Mouse (Mus musculus): ENCODE data around the gene Ncbp1. TPM values are rescaled to one million over a fixed set of nuclear protein-coding genes. Genes with fewer than 3 reads are reported as not detected.
A peak's percentile ranks its signal among the peaks of the same experiment; 100 is the strongest.

Ncbp1 gene
- polyA plus RNA-seq, 1 experiment from 2014 or later: 37.4 TPM

DNA sequence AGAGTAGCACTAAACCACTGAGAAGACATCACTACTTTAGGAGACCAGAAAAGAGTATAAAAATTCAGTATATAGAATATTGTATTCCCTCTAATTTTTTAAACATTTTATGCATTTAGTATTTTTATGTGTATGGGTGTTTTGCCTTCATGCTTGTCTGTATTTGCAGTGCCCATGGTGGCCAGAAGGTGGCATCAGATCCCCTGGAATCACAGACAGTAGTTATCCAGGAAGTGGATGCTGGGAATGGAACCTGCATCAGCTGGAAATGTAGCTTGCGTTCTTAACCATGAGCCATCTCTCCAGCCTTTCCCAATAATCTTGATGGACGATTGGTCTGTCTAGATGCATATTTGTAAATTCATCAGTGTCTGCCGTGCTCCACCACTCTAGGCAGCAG lies 8.2 kb upstream of the Ncbp1 start:
- H3K4me1 ChIP-seq (replicated peaks): no peaks in the 10 kb centered on the region
- no peak overlapping the region for H3K4me2 ChIP-seq
- no peaks in the 10 kb centered on the region for H3K27me3 ChIP-seq
- ATAC-seq (replicated peaks; ENCODE audit: insufficient number of reproducible peaks, insufficient read depth, low FRiP score, low read depth): no peak
- peaks cover 65% of the 10 kb centered on the region for H3K36me3 ChIP-seq
- no peak overlapping the region for H3K4me3 ChIP-seq
- WGBS: 79% methylated on average over 3 of the region's 3 CpGs
- H3K27ac ChIP-seq: no peak overlapping the region
- no peaks in the 10 kb centered on the region for H3K9me3 ChIP-seq (replicated peaks)
- no peak overlapping the region for H3K9ac ChIP-seq

GRCm38 (mm10) chr4:46131791-46132190 lies 6.6 kb upstream of the Ncbp1 start:
- Histone ChIP-seq H3K27ac (no peak overlapping the region), H3K4me1 (replicated peaks) (no peaks in the 10 kb centered on the region; the same call in 1 of the 2 replicates), H3K4me2 (no peak overlapping the region), H3K9ac (no peak overlapping the region), H3K9me3 (replicated peaks) (no peaks in the 10 kb centered on the region), H3K27me3 (no peaks in the 10 kb centered on the region), H3K36me3 (peaks cover 58% of the 10 kb centered on the region), H3K4me3 (no peak overlapping the region)
- WGBS: 86% methylated on average over 6 of the region's 6 CpGs
- ATAC-seq (replicated peaks; ENCODE audit: insufficient number of reproducible peaks, insufficient read depth, low FRiP score, low read depth): no peak

GRCm38 (mm10) chr4:46137629-46138286 lies 655 bp upstream of the Ncbp1 start:
- peaks cover 25% of the 10 kb centered on the region for H3K36me3 ChIP-seq
- no peaks in the 10 kb centered on the region for H3K9me3 ChIP-seq (replicated peaks)
- WGBS: 5% methylated on average over 17 of the region's 17 CpGs
- no peaks in the 10 kb centered on the region for H3K27me3 ChIP-seq
- peak overlapping the region; percentile 93 for H3K9ac ChIP-seq
- peaks cover 21% of the 10 kb centered on the region for H3K4me1 ChIP-seq (replicated peaks)
- peak overlapping the region; percentile 98 for H3K27ac ChIP-seq
- ATAC-seq (replicated peaks; ENCODE audit: insufficient number of reproducible peaks, insufficient read depth, low FRiP score, low read depth): peak; percentile 73
- H3K4me2 ChIP-seq: peak overlapping the region; percentile 85
- peak overlapping the region; percentile 90 for H3K4me3 ChIP-seq

- no peak for ATAC-seq (replicated peaks; ENCODE audit: insufficient number of reproducible peaks, insufficient read depth, low FRiP score, low read depth)
- no peaks in the 10 kb centered on the region for H3K9me3 ChIP-seq (replicated peaks)
- H3K4me2 ChIP-seq: no peak overlapping the region
- H3K4me1 ChIP-seq (replicated peaks): peaks cover 12% of the 10 kb centered on the region
- H3K36me3 ChIP-seq: peaks cover 21% of the 10 kb centered on the region
- H3K4me3 ChIP-seq: no peak overlapping the region
- no peak overlapping the region for H3K9ac ChIP-seq
- 73% methylated on average over 3 of the region's 3 CpGs for WGBS
- no peaks in the 10 kb centered on the region for H3K27me3 ChIP-seq
- H3K27ac ChIP-seq: no peak overlapping the region
Observed at GRCm38 (mm10) chr4:46144323-46144722, 5.9 kb downstream of the Ncbp1 start.

GRCm38 (mm10) chr4:46146881-46147280 lies 8.5 kb downstream of the Ncbp1 start:
- H3K9me3 ChIP-seq (replicated peaks): no peaks in the 10 kb centered on the region
- H3K27ac ChIP-seq: no peak overlapping the region
- H3K4me1 ChIP-seq (replicated peaks): no peaks in the 10 kb centered on the region
- no peak for ATAC-seq (replicated peaks; ENCODE audit: insufficient number of reproducible peaks, insufficient read depth, low FRiP score, low read depth)
- H3K4me2 ChIP-seq: no peak overlapping the region
- H3K4me3 ChIP-seq: no peak overlapping the region
- 92% methylated on average over 1 of the region's 1 CpGs for WGBS
- H3K9ac ChIP-seq: no peak overlapping the region
- no peaks in the 10 kb centered on the region for H3K27me3 ChIP-seq
- H3K36me3 ChIP-seq: peaks cover 44% of the 10 kb centered on the region

DNA sequence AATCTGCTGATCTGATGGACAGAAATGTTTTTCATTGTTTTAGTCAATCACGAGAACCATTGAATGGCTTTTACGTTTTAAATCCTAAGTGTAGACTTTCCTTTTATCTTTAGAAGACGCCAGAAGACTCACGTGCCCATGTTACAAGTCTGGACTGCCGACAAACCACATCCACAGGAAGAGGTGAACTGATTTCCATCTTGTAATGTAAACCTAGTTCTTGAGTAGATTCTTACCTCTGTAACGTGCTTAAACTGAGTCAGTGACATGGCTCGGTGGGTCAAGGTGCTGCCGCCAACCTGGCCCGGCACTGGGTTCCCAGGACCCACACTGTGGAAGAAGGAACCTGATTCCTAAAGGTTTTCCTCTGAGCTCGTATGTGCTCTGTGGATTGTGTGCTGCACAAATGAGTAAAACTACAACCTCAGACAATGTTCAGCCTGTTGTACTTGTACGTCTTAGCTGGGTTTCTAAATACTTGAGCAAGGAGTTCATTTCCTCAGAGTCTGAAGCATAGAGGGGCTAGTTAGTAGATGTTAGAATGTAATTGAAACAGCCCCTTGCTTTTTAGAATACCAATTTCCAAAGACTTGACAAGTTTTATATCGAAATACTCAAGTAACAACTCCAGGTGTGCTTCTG lies 13.6 kb downstream of the Ncbp1 start:
- Histone ChIP-seq H3K36me3 (peaks cover 87% of the 10 kb centered on the region), H3K9ac (no peak overlapping the region)
- 90% methylated on average over 12 of the region's 12 CpGs for WGBS

GRCm38 (mm10) chr4:46164027-46164426 lies 25.6 kb downstream of the Ncbp1 start:
- Histone ChIP-seq H3K9ac (no peak overlapping the region), H3K4me1 (replicated peaks) (no peaks in the 10 kb centered on the region), H3K4me3 (no peak overlapping the region), H3K9me3 (replicated peaks) (no peaks in the 10 kb centered on the region), H3K27me3 (no peaks in the 10 kb centered on the region), H3K36me3 (peaks cover 80% of the 10 kb centered on the region), H3K27ac (no peak overlapping the region), H3K4me2 (no peak overlapping the region)
- WGBS: 76% methylated on average over 2 of the region's 2 CpGs
- no peak for ATAC-seq (replicated peaks; ENCODE audit: insufficient number of reproducible peaks, insufficient read depth, low FRiP score, low read depth)

More for the DNA sequence above, 13.6 kb downstream of the Ncbp1 start:
- Histone ChIP-seq H3K4me2 (no peak overlapping the region), H3K27me3 (no peaks in the 10 kb centered on the region), H3K9me3 (replicated peaks) (no peaks in the 10 kb centered on the region), H3K4me1 (replicated peaks) (no peaks in the 10 kb centered on the region), H3K4me3 (no peak overlapping the region), H3K27ac (no peak overlapping the region)
- no peak for ATAC-seq (replicated peaks; ENCODE audit: insufficient number of reproducible peaks, insufficient read depth, low FRiP score, low read depth)

DNA sequence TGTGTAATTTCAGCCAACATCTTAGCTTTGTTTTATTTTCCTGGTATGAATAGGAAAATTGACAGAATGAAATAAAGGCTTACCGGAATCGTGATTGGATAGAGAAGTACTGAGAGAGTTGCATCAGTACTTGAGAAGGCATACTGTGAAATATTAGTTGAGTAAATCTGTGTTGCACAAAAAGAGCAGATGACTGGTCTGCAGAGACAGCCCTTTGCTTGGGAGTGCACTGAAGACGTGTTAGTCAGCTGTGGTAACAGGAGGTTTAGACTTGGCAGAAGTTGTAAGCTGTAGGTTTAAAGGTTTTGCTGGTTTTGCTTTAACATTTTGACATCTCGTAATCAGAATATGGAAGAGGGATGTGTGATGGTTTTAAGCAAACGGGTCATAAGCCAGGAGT lies 27.4 kb downstream of the Ncbp1 start:
- no peaks in the 10 kb centered on the region for H3K4me1 ChIP-seq (replicated peaks)
- no peak overlapping the region for H3K9ac ChIP-seq
- H3K36me3 ChIP-seq: peaks cover 83% of the 10 kb centered on the region
- no peaks in the 10 kb centered on the region for H3K27me3 ChIP-seq
- H3K4me2 ChIP-seq: no peak overlapping the region
- no peak overlapping the region for H3K27ac ChIP-seq
- WGBS: 90% methylated on average over 5 of the region's 5 CpGs
- no peak for ATAC-seq (replicated peaks; ENCODE audit: insufficient number of reproducible peaks, insufficient read depth, low FRiP score, low read depth)
- no peak overlapping the region for H3K4me3 ChIP-seq
- no peaks in the 10 kb centered on the region for H3K9me3 ChIP-seq (replicated peaks)

- peaks cover 92% of the 10 kb centered on the region for H3K36me3 ChIP-seq
Observed at GRCm38 (mm10) chr4:46171761-46172160, 33.3 kb downstream of the Ncbp1 start.

GRCm38 (mm10) chr4:46176313-46176712 lies 37.9 kb downstream of the Ncbp1 start:
- Histone ChIP-seq H3K4me3 (no peak overlapping the region), H3K27ac (no peak overlapping the region), H3K36me3 (peaks cover 64% of the 10 kb centered on the region), H3K9me3 (replicated peaks) (no peaks in the 10 kb centered on the region), H3K9ac (no peak overlapping the region), H3K27me3 (no peaks in the 10 kb centered on the region), H3K4me2 (no peak overlapping the region), H3K4me1 (replicated peaks) (no peaks in the 10 kb centered on the region)
- ATAC-seq (replicated peaks; ENCODE audit: insufficient number of reproducible peaks, insufficient read depth, low FRiP score, low read depth): no peak
- 78% methylated on average over 4 of the region's 4 CpGs for WGBS

More at GRCm38 (mm10) chr4:46171761-46172160, 33.3 kb downstream of the Ncbp1 start:
- Histone ChIP-seq H3K27ac (no peak overlapping the region), H3K4me2 (no peak overlapping the region), H3K9ac (no peak overlapping the region), H3K27me3 (no peaks in the 10 kb centered on the region), H3K4me3 (no peak overlapping the region), H3K4me1 (replicated peaks) (no peaks in the 10 kb centered on the region), H3K9me3 (replicated peaks) (no peaks in the 10 kb centered on the region)
- WGBS: 63% methylated on average over 7 of the region's 7 CpGs
- ATAC-seq (replicated peaks; ENCODE audit: insufficient number of reproducible peaks, insufficient read depth, low FRiP score, low read depth): no peak

DNA sequence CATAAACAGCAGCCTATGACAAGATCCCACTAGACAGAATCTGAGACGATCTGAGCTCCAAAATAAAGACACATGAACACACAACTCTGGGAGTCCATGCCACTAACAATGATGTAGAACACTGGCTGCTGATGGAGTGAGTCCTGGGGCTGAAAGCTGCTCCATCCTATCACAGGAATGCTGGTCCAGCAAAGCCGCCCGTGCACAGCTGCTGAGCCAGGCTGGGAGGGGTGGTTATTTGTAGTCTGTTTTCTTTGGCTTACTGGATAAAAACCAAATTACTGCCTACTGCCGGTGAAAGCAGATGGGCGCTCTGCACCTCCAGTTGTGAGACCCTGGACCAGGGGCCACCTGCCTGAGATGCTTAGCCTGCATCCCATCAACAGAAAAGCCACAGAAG lies 38.6 kb downstream of the Ncbp1 start:
- Histone ChIP-seq H3K9me3 (replicated peaks) (no peaks in the 10 kb centered on the region), H3K27ac (no peak overlapping the region), H3K9ac (no peak overlapping the region), H3K27me3 (no peaks in the 10 kb centered on the region), H3K36me3 (peaks cover 64% of the 10 kb centered on the region), H3K4me1 (replicated peaks) (no peaks in the 10 kb centered on the region), H3K4me2 (no peak overlapping the region), H3K4me3 (no peak overlapping the region)
- WGBS: 62% methylated on average over 5 of the region's 5 CpGs
- no peak for ATAC-seq (replicated peaks; ENCODE audit: insufficient number of reproducible peaks, insufficient read depth, low FRiP score, low read depth)

DNA sequence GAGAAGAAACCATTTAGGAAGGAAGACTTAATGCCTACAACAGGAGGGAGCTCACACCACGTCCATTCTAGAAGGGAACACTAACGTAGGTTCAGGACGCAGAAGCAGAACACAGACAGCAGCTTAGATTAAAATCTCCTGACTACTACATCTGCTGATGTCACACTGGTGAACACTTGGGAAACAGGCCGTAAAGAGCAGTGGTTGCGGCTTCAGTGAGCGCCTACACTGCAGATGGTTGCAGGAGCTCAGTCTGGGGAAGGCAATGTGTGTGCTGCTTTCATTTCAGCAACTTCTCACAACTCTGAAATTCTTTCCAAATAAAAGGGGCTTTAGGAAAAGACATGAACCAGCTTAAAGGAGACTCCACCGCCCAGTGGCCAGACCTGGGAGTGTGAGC lies 39.1 kb downstream of the Ncbp1 start:
- Histone ChIP-seq H3K27ac (no peak overlapping the region), H3K9ac (no peak overlapping the region), H3K4me3 (no peak overlapping the region), H3K4me1 (replicated peaks) (no peaks in the 10 kb centered on the region), H3K4me2 (no peak overlapping the region), H3K36me3 (peaks cover 64% of the 10 kb centered on the region), H3K27me3 (no peaks in the 10 kb centered on the region), H3K9me3 (replicated peaks) (no peaks in the 10 kb centered on the region)
- no peak for ATAC-seq (replicated peaks; ENCODE audit: insufficient number of reproducible peaks, insufficient read depth, low FRiP score, low read depth)
- 86% methylated on average over 7 of the region's 7 CpGs for WGBS
